Mouse (Mus musculus) liver, embryonic 14.5 days (tissue): Measurements from ENCODE around the gene Ndufab1.

Experiments
- CTCF ChIP-seq: IDR thresholded peaks from 2 replicates; pipeline ENCODE4 v1.5.1; 2016; ENCODE audit warnings: antibody characterized with exemption, low read depth, control low read depth
- EP300 ChIP-seq: IDR thresholded peaks from 2 replicates; pipeline ENCODE4 v1.6.1; 2016; ENCODE audit warnings: antibody characterized with exemption, low read depth

DNA sequence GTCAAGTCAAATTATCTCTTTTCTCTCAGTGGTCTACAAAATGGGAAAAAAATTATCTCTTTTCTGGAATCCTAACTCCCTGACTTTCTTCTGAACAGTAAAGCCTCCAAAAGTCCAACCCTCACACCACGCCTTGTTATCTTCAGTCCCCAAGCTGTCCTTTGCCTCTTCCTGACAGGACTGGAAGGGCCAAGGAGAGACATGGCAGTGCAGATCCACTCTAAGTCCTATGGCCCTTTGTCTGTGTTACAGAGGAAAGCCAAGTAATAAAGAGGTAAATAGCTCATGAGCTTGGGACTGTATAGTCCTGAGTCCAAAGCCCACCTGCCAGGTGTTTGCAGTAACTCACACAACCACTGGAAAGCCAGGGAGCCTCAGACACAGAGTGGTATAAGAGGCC is 56.0 kb downstream of the Ndufab1 start:
- TF ChIP-seq CTCF = no peak
- no peak for TF ChIP-seq EP300
